Mouse (Mus musculus): ENCODE results near the gene Trak1. TPM values are rescaled to one million over a fixed set of nuclear protein-coding genes. Genes with fewer than 3 reads are reported as not detected.

The Trak1 gene
- polyA plus RNA-seq (2014; fragmentation: Nextera tagmentation; extraction: Ambion mirVana): 9.3 and 11.7 TPM in 2 replicates

GRCm38 (mm10) chr9:121297171-121298064 is at the start of gene Trak1:
Gene Trak1, plus strand, starts transcription at chr9:121297502.
- no peaks in the 10 kb centered on the region for H3K9me3 ChIP-seq (ENCODE audit: control insufficient read depth, low read length)
- H3K27ac ChIP-seq (replicated peaks; ENCODE audit: low read depth, low read length): 0 out of 2 replicates have a peak within 1 kb of the TSS, but pooled peaks have one; percentile 14
- peak; percentile 79 for ATAC-seq (ENCODE audit: insufficient number of reproducible peaks, low FRiP score, low TSS enrichment, low read depth)
- H3K27me3 ChIP-seq (ENCODE audit: control insufficient read depth, insufficient read depth, low read length): no peaks in the 10 kb centered on the region
- peak within 1 kb of the TSS; percentile 96 for H3K4me2 ChIP-seq (ENCODE audit: low read depth, severe bottlenecking)
- peak; percentile 65 for DNase-seq (ENCODE audit: low spot score)
- peak within 1 kb of the TSS; percentile 85 for H3K4me3 ChIP-seq (ENCODE audit: low read depth, low read length)
- H3K9ac ChIP-seq (ENCODE audit: low read length): peak within 1 kb of the TSS; percentile 85
- no peaks in the 10 kb centered on the region for H3K36me3 ChIP-seq (ENCODE audit: control insufficient read depth, insufficient read depth, low read length)
- peaks cover 15% of the 10 kb centered on the region for H3K4me1 ChIP-seq (ENCODE audit: control insufficient read depth, insufficient read depth, low read length)
- under 1% methylated on average over 56 of the region's 116 CpGs for WGBS

GRCm38 (mm10) chr9:121247956-121248775 is 49.1 kb upstream of the Trak1 start:
- H3K9me3 ChIP-seq (ENCODE audit: control insufficient read depth, low read length): no peaks in the 10 kb centered on the region
- H3K4me3 ChIP-seq (ENCODE audit: low read depth, low read length): no peak overlapping the region
- ATAC-seq (ENCODE audit: insufficient number of reproducible peaks, low FRiP score, low TSS enrichment, low read depth) (peak; percentile 60; the same call in 1 of the 2 replicates), DNase-seq (ENCODE audit: low spot score) (peak; percentile 92)
- H3K9ac ChIP-seq (ENCODE audit: low read length): no peak overlapping the region
- no peaks in the 10 kb centered on the region for H3K27me3 ChIP-seq (ENCODE audit: control insufficient read depth, insufficient read depth, low read length)
- no peak overlapping the region for H3K27ac ChIP-seq (replicated peaks; ENCODE audit: low read depth, low read length)
- WGBS: 63% methylated on average over 12 of the region's 12 CpGs
- H3K36me3 ChIP-seq (ENCODE audit: control insufficient read depth, insufficient read depth, low read length): no peaks in the 10 kb centered on the region
- H3K4me1 ChIP-seq (ENCODE audit: control insufficient read depth, insufficient read depth, low read length): no peaks in the 10 kb centered on the region
- H3K4me2 ChIP-seq (ENCODE audit: low read depth, severe bottlenecking): no peak overlapping the region

GRCm38 (mm10) chr9:121249805-121250204 is 47.5 kb upstream of the Trak1 start:
- no peak for ATAC-seq (ENCODE audit: insufficient number of reproducible peaks, low FRiP score, low TSS enrichment, low read depth)
- DNase-seq (ENCODE audit: low spot score): no peak
- H3K27me3 ChIP-seq (ENCODE audit: control insufficient read depth, insufficient read depth, low read length): no peaks in the 10 kb centered on the region
- H3K4me1 ChIP-seq (ENCODE audit: control insufficient read depth, insufficient read depth, low read length): no peaks in the 10 kb centered on the region
- H3K27ac ChIP-seq (replicated peaks; ENCODE audit: low read depth, low read length): no peak overlapping the region
- no peaks in the 10 kb centered on the region for H3K9me3 ChIP-seq (ENCODE audit: control insufficient read depth, low read length)
- no peak overlapping the region for H3K4me3 ChIP-seq (ENCODE audit: low read depth, low read length)
- WGBS: 45% methylated on average over 14 of the region's 14 CpGs
- no peak overlapping the region for H3K4me2 ChIP-seq (ENCODE audit: low read depth, severe bottlenecking)
- no peak overlapping the region for H3K9ac ChIP-seq (ENCODE audit: low read length)
- no peaks in the 10 kb centered on the region for H3K36me3 ChIP-seq (ENCODE audit: control insufficient read depth, insufficient read depth, low read length)

- no peaks in the 10 kb centered on the region for H3K4me1 ChIP-seq (ENCODE audit: control insufficient read depth, insufficient read depth, low read length)
- no peak overlapping the region for H3K4me3 ChIP-seq (ENCODE audit: low read depth, low read length)
- H3K9ac ChIP-seq (ENCODE audit: low read length): no peak overlapping the region
- no peak overlapping the region for H3K27ac ChIP-seq (replicated peaks; ENCODE audit: low read depth, low read length)
- H3K9me3 ChIP-seq (ENCODE audit: control insufficient read depth, low read length): no peaks in the 10 kb centered on the region
- ATAC-seq (ENCODE audit: insufficient number of reproducible peaks, low FRiP score, low TSS enrichment, low read depth) (no peak), DNase-seq (ENCODE audit: low spot score) (no peak)
- no peaks in the 10 kb centered on the region for H3K36me3 ChIP-seq (ENCODE audit: control insufficient read depth, insufficient read depth, low read length)
- no peaks in the 10 kb centered on the region for H3K27me3 ChIP-seq (ENCODE audit: control insufficient read depth, insufficient read depth, low read length)
- WGBS: 91% methylated on average over 11 of the region's 11 CpGs
- no peak overlapping the region for H3K4me2 ChIP-seq (ENCODE audit: low read depth, severe bottlenecking)
These were observed 46.4 kb upstream of the Trak1 start for GRCm38 (mm10) chr9:121250854-121251253.

GRCm38 (mm10) chr9:121253983-121254382 is 43.3 kb upstream of the Trak1 start:
- Histone ChIP-seq H3K27ac (replicated peaks; ENCODE audit: low read depth, low read length) (no peak overlapping the region), H3K4me2 (ENCODE audit: low read depth, severe bottlenecking) (no peak overlapping the region), H3K9ac (ENCODE audit: low read length) (no peak overlapping the region), H3K4me1 (ENCODE audit: control insufficient read depth, insufficient read depth, low read length) (no peaks in the 10 kb centered on the region), H3K9me3 (ENCODE audit: control insufficient read depth, low read length) (no peaks in the 10 kb centered on the region), H3K36me3 (ENCODE audit: control insufficient read depth, insufficient read depth, low read length) (no peaks in the 10 kb centered on the region), H3K27me3 (ENCODE audit: control insufficient read depth, insufficient read depth, low read length) (no peaks in the 10 kb centered on the region), H3K4me3 (ENCODE audit: low read depth, low read length) (no peak overlapping the region)
- no peak for ATAC-seq (ENCODE audit: insufficient number of reproducible peaks, low FRiP score, low TSS enrichment, low read depth)
- WGBS: 89% methylated on average over 2 of the region's 2 CpGs
- no peak for DNase-seq (ENCODE audit: low spot score)

- no peak overlapping the region for H3K27ac ChIP-seq (replicated peaks; ENCODE audit: low read depth, low read length)
These were observed 42.5 kb upstream of the Trak1 start for GRCm38 (mm10) chr9:121254761-121255160.

GRCm38 (mm10) chr9:121257106-121257505 is 40.2 kb upstream of the Trak1 start:
- ATAC-seq (ENCODE audit: insufficient number of reproducible peaks, low FRiP score, low TSS enrichment, low read depth): no peak

More at GRCm38 (mm10) chr9:121254761-121255160, 42.5 kb upstream of the Trak1 start:
- WGBS: 95% methylated on average over 13 of the region's 13 CpGs
- Histone ChIP-seq H3K36me3 (ENCODE audit: control insufficient read depth, insufficient read depth, low read length) (no peaks in the 10 kb centered on the region), H3K9me3 (ENCODE audit: control insufficient read depth, low read length) (no peaks in the 10 kb centered on the region), H3K9ac (ENCODE audit: low read length) (no peak overlapping the region), H3K4me3 (ENCODE audit: low read depth, low read length) (no peak overlapping the region), H3K27me3 (ENCODE audit: control insufficient read depth, insufficient read depth, low read length) (no peaks in the 10 kb centered on the region), H3K4me1 (ENCODE audit: control insufficient read depth, insufficient read depth, low read length) (no peaks in the 10 kb centered on the region), H3K4me2 (ENCODE audit: low read depth, severe bottlenecking) (no peak overlapping the region)
- DNase-seq (ENCODE audit: low spot score) (no peak), ATAC-seq (ENCODE audit: insufficient number of reproducible peaks, low FRiP score, low TSS enrichment, low read depth) (no peak)

GRCm38 (mm10) chr9:121265307-121265706 is 32.0 kb upstream of the Trak1 start:
- Histone ChIP-seq H3K27me3 (ENCODE audit: control insufficient read depth, insufficient read depth, low read length) (no peaks in the 10 kb centered on the region), H3K4me3 (ENCODE audit: low read depth, low read length) (no peak overlapping the region), H3K9ac (ENCODE audit: low read length) (no peak overlapping the region), H3K9me3 (ENCODE audit: control insufficient read depth, low read length) (no peaks in the 10 kb centered on the region), H3K4me2 (ENCODE audit: low read depth, severe bottlenecking) (no peak overlapping the region), H3K36me3 (ENCODE audit: control insufficient read depth, insufficient read depth, low read length) (no peaks in the 10 kb centered on the region), H3K27ac (replicated peaks; ENCODE audit: low read depth, low read length) (no peak overlapping the region), H3K4me1 (ENCODE audit: control insufficient read depth, insufficient read depth, low read length) (no peaks in the 10 kb centered on the region)
- DNase-seq (ENCODE audit: low spot score) (no peak), ATAC-seq (ENCODE audit: insufficient number of reproducible peaks, low FRiP score, low TSS enrichment, low read depth) (no peak)
- WGBS: 89% methylated on average over 10 of the region's 10 CpGs

More at GRCm38 (mm10) chr9:121257106-121257505, 40.2 kb upstream of the Trak1 start:
- Histone ChIP-seq H3K27me3 (ENCODE audit: control insufficient read depth, insufficient read depth, low read length) (no peaks in the 10 kb centered on the region), H3K4me3 (ENCODE audit: low read depth, low read length) (no peak overlapping the region), H3K9me3 (ENCODE audit: control insufficient read depth, low read length) (no peaks in the 10 kb centered on the region), H3K36me3 (ENCODE audit: control insufficient read depth, insufficient read depth, low read length) (no peaks in the 10 kb centered on the region), H3K9ac (ENCODE audit: low read length) (no peak overlapping the region), H3K4me2 (ENCODE audit: low read depth, severe bottlenecking) (no peak overlapping the region), H3K4me1 (ENCODE audit: control insufficient read depth, insufficient read depth, low read length) (no peaks in the 10 kb centered on the region), H3K27ac (replicated peaks; ENCODE audit: low read depth, low read length) (no peak overlapping the region)
- 86% methylated on average over 9 of the region's 9 CpGs for WGBS
- DNase-seq (ENCODE audit: low spot score): no peak

All from limb, embryonic 11.5 days (tissue).